Mouse (Mus musculus): ENCODE measurements around the gene Slc38a1.

DNA sequence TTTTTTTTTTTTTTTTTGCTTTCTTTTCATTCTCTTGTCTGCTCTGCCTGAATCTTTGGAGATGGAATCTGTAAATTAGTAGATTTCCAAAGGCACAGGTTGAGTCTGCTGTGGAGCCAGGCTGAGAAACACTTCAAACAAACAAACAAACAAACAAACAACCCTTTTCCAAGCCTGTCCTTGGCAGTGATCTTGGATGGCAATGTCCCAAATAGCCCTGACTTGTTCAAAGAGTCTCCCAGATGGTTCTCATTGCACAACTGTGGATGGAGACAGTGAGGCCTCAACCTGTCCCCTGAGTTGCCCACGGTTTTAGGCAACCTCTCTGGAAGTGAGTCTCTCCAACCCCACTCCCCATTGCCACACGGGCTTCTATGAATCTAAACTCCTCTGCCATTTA lies 4.1 kb downstream of the Slc38a1 start:
- TF ChIP-seq POLR2A (IDR thresholded peaks at IDR 0.05; ENCODE audit: insufficient read depth, low read depth, low read length) (no peak), CTCF (IDR thresholded peaks at IDR 0.05; ENCODE audit: insufficient read depth, low read depth, low read length) (no peak)

All from olfactory bulb, adult 2 months (tissue).